Mouse (Mus musculus) embryonic facial prominence, embryonic 13.5 days (tissue): Measurements from ENCODE around the gene Nlgn1. TPM values are rescaled to one million over a fixed set of nuclear protein-coding genes. Genes with fewer than 3 reads are reported as not detected.

Experiments
- ATAC-seq: fragments of 200-750 bp; cut with Nextera tagmentation; 2 replicates; pipeline ENCODE4 v1.8.0; 2017; ENCODE audit warnings: low read depth; ENCODE audit not compliant: insufficient number of reproducible peaks, insufficient read depth, low FRiP score, low TSS enrichment
- H3K27ac ChIP-seq: fragments of 300-500 bp; sonication (generic); 2 replicates; pipeline ENCODE4 v1.5.1; 2015; ENCODE audit warnings: moderate library complexity, mild to moderate bottlenecking, inconsistent platforms
- H3K27me3 ChIP-seq: fragments of 300-500 bp; sonication (generic); 2 replicates; pipeline ENCODE4 v1.6.1; 2015; ENCODE audit warnings: mild to moderate bottlenecking, inconsistent platforms
- H3K36me3 ChIP-seq: fragments of 300-500 bp; sonication (generic); 2 replicates; pipeline ENCODE4 v1.6.1; 2015; ENCODE audit warnings: mild to moderate bottlenecking, inconsistent platforms
- H3K4me1 ChIP-seq: fragments of 300-500 bp; sonication (generic); 2 replicates; pipeline ENCODE4 v1.6.1; 2015; ENCODE audit warnings: inconsistent platforms
- H3K4me2 ChIP-seq: fragments of 300-500 bp; sonication (generic); 2 replicates; pipeline ENCODE4 v1.6.1; 2015; ENCODE audit warnings: moderate library complexity, mild to moderate bottlenecking, inconsistent platforms
- H3K4me3 ChIP-seq: fragments of 300-500 bp; sonication (generic); 2 replicates; pipeline ENCODE4 v1.5.1; 2015; ENCODE audit warnings: mild to moderate bottlenecking, inconsistent platforms
- H3K9ac ChIP-seq: fragments of 300-500 bp; sonication (generic); 2 replicates; pipeline ENCODE4 v1.6.1; 2015; ENCODE audit warnings: mild to moderate bottlenecking, inconsistent platforms
- H3K9me3 ChIP-seq: fragments of 300-500 bp; sonication (generic); 2 replicates; pipeline ENCODE4 v1.6.1; 2016; ENCODE audit warnings: inconsistent platforms
- WGBS: fragments of 180-500 bp; shearing (Covaris S2); methylation state at CpG from one replicate; pipeline ENCODE4 v1.1.7; 2015; ENCODE audit warnings: mixed read lengths; 5-methylcytosine and 5-hydroxymethylcytosine counted together
- polyA plus RNA-seq: library from polyadenylated mRNA; unstranded; fragments of >200 nt; fragmentation: Nextera tagmentation; extraction: Ambion mirVana; gene quantifications from 2 replicates; pipeline ENCODE4 v1.2.1, GENCODE M21; 2015

The Nlgn1 gene
- polyA plus RNA-seq, 1 experiment from 2014 or later: 2.7 TPM

DNA sequence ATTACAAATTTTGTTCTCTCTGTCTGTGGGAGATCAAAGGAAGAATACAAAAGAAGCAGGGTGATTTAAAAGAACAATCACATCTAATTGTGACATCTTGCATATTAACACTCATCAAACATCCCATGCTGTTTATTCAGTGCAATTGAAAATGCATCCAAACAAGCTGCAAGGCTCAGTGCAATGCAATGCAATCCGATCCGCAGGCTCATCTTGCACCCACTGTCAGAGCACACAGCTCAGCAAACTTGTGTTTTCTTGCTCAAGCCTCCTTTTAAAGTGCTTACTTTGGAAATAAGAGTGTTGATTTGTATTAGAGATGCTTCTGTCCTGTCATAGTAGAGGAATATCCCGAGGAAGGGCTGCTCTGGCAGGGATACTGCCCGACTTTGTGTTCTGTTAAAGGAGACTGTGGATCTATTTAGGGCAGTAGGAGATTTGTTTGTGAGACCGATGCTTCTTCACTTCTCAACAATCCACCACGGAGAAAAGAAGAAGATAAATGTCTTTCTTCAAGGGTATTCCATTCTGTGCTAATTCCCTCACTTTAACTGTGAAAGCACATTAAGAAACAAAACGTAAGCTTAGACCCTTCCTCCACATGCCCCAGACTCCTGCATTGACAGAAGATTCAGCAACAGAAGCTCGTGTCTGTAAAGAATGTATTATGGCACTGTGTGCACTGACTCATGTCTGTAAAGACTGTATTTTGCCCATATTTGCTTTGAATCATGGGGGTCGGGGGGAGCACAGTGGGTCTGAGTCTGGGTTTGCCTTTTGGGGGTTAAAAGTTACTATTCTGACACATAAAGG is 197.2 kb downstream of the Nlgn1 start:
- H3K27me3 ChIP-seq: no peaks in the 10 kb centered on the region
- H3K9me3 ChIP-seq: no peaks in the 10 kb centered on the region
- H3K27ac ChIP-seq: no peak overlapping the region
- H3K4me2 ChIP-seq: no peak overlapping the region
- no peak overlapping the region for H3K4me3 ChIP-seq
- no peak overlapping the region for H3K9ac ChIP-seq
- WGBS: 34% methylated on average over 9 of the region's 9 CpGs
- no peak for ATAC-seq
- no peaks in the 10 kb centered on the region for H3K36me3 ChIP-seq
- H3K4me1 ChIP-seq: 0 out of 2 replicates have a peak, but pooled peaks cover 6% of the 10 kb centered on the region

DNA sequence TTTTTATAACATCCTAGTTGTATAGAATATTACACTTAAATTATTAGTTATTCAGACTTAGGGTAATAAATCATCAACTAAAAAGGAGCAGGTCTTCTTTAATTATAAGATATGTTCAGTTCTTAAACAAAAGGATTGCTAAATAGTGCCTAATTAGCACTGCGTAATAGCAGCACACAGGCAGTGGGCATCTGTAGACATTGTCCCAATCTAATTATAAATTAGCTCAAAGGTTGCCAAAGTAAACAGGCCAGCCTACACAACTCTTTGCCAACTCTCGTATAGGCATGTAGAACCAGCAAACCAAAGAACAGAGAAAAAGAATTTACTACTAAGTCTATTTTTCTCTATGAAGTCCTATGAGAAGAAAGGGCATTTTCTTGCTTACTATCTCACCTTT is 201.3 kb downstream of the Nlgn1 start:
- Histone ChIP-seq H3K27ac (no peak overlapping the region), H3K9ac (no peak overlapping the region), H3K4me2 (no peak overlapping the region), H3K4me3 (no peak overlapping the region), H3K27me3 (no peaks in the 10 kb centered on the region), H3K36me3 (no peaks in the 10 kb centered on the region), H3K9me3 (no peaks in the 10 kb centered on the region), H3K4me1 (0 out of 2 replicates have a peak, but pooled peaks cover 6% of the 10 kb centered on the region)
- ATAC-seq: no peak
- 85% methylated on average over 2 of the region's 2 CpGs for WGBS

DNA sequence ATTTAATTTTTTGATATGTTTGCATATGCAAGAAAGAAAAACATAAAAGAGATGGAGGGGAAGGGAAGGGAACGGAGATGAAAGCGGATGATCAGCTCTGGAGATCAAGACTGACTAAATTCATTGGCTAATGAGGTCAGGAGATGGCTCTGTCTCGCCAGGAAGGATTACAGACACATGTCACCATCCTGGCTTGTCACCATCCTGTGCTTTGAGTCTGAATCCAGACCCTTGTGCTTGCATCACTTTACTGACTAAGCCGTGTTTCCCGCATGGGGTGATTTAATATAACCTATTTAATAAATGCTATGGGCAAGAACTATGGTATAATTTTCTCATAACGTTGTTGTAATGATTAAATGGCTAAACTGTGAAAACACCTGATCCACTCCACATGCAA is 202.8 kb downstream of the Nlgn1 start:
- 79% methylated on average over 6 of the region's 6 CpGs for WGBS
- Histone ChIP-seq H3K9me3 (no peaks in the 10 kb centered on the region), H3K36me3 (no peaks in the 10 kb centered on the region), H3K27ac (no peak overlapping the region), H3K4me1 (no peaks in the 10 kb centered on the region), H3K27me3 (no peaks in the 10 kb centered on the region), H3K4me2 (no peak overlapping the region), H3K4me3 (no peak overlapping the region), H3K9ac (no peak overlapping the region)
- ATAC-seq: no peak

DNA sequence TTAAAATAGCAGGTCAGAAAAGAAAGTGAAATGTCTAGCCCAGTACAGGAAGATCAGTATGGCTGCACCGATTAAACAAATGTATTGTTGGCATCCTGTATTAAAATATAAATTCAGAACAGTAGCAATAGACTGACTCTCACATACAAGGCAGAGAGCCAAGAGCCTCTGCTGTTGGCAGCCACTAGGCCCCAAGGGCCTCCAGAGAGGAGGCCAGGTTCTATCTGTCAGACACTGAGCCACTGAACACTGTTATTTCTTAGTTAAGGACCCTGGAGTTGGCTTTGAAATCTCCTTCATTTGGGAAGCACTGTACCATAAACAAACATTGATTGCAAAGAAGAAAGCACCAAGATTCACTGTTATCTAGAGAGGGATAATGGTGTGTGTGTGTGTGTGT is 215.2 kb downstream of the Nlgn1 start:
- Histone ChIP-seq H3K27ac (no peak overlapping the region), H3K27me3 (no peaks in the 10 kb centered on the region), H3K4me1 (no peaks in the 10 kb centered on the region), H3K4me2 (no peak overlapping the region), H3K36me3 (no peaks in the 10 kb centered on the region), H3K9ac (no peak overlapping the region), H3K9me3 (no peaks in the 10 kb centered on the region), H3K4me3 (no peak overlapping the region)
- WGBS: 88% methylated on average over 1 of the region's 1 CpGs
- no peak for ATAC-seq

DNA sequence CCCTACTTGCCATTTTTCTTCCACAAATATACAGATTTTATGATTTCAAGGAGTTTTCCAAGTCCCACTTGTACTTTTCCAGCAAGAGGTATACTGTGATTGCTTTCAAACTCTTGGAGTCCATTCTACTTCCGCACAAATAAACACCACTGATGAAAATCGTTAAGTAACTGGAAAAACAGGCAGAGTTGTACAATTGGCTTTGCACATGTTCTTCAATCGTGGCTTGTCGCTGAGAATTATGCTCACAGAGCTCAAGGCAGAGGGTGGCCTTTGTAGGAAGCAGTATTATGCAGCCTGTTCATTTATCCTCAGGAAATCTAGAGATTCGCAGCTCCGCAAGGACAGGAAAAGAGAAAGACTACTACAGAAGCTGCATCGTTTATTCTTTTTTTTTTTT is 225.9 kb downstream of the Nlgn1 start:
- Histone ChIP-seq H3K27ac (no peak overlapping the region), H3K27me3 (no peaks in the 10 kb centered on the region), H3K4me3 (no peak overlapping the region), H3K9me3 (no peaks in the 10 kb centered on the region), H3K4me1 (peaks cover 4% of the 10 kb centered on the region; the same call in 1 of the 2 replicates), H3K36me3 (no peaks in the 10 kb centered on the region), H3K4me2 (no peak overlapping the region), H3K9ac (no peak overlapping the region)
- WGBS: 76% methylated on average over 7 of the region's 7 CpGs
- no peak for ATAC-seq

DNA sequence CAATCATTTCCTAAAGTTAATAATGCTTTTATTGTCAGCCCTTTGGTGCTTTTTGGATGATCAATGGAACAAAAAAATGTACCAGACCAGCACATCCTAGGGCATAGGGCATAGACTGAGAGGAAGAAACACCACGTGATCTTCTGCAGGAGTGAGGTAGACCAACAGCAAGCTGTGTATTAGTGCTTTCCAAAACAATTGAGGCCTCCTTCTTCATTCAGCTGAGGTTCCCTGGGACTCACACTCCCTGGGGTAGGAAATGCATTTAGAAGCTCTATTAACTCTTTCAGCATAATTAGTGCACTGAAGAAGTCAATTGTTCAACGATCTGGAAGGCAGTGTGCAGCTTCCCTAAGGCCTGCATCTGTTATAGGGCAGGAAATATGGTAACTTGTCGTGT is 226.7 kb downstream of the Nlgn1 start:
- 32% methylated on average over 3 of the region's 3 CpGs for WGBS
- Histone ChIP-seq H3K4me3 (no peak overlapping the region), H3K27ac (no peak overlapping the region), H3K27me3 (no peaks in the 10 kb centered on the region), H3K4me1 (peaks cover 4% of the 10 kb centered on the region; the same call in 1 of the 2 replicates), H3K9me3 (no peaks in the 10 kb centered on the region), H3K9ac (no peak overlapping the region), H3K4me2 (no peak overlapping the region), H3K36me3 (no peaks in the 10 kb centered on the region)
- no peak for ATAC-seq

DNA sequence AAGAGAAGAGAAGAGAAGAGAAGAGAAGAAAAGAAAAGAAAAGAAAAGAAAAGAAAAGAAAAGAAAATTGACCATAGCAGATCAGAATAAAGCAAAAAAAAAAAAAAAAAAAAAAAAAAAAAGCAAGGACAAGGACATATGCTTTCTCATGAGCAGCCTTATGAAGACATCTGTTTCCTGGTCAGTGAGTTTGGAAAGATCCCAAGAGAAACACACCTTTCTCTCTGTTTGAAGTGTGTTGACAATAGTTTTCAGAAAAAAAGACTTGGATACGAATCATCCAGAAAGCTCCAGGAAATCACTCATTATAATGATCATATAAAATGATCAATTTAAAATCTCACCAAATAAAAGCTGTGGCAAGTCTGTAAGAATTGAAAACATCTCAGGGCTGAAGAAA is 230.0 kb downstream of the Nlgn1 start:
- H3K27ac ChIP-seq: no peak overlapping the region
- whole genome bisulfite sequencing: 67% methylated on average over 1 of the region's 1 CpGs
- H3K27me3 ChIP-seq: no peaks in the 10 kb centered on the region
- no peak for ATAC-seq
- no peaks in the 10 kb centered on the region for H3K36me3 ChIP-seq
- no peak overlapping the region for H3K4me3 ChIP-seq
- no peak overlapping the region for H3K9ac ChIP-seq
- peaks cover 4% of the 10 kb centered on the region; the same call in 1 of the 2 replicates for H3K4me1 ChIP-seq
- H3K9me3 ChIP-seq: no peaks in the 10 kb centered on the region
- no peak overlapping the region for H3K4me2 ChIP-seq

DNA sequence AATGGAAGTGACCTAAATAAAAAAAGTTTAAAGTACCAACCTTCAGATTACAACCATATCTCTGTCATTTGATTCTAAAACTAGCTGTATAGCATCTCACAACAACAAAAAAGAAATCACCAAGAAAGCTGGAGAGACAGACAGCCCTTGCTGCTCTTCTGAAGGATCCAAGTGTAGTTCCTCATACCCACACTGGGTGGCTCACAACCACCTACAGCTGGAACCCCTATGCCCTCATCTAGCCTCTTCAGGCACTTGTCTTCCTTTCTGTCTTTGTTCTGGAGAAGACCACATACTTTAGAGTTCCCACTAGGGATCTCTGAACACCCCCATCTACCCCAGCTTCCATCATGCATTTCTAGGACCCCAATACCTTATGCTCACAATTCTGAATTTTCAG is 236.7 kb downstream of the Nlgn1 start:
- Histone ChIP-seq H3K27me3 (no peaks in the 10 kb centered on the region), H3K4me3 (no peak overlapping the region), H3K36me3 (no peaks in the 10 kb centered on the region), H3K9me3 (no peaks in the 10 kb centered on the region), H3K27ac (no peak overlapping the region), H3K4me1 (no peaks in the 10 kb centered on the region), H3K9ac (no peak overlapping the region), H3K4me2 (no peak overlapping the region)
- ATAC-seq: no peak

DNA sequence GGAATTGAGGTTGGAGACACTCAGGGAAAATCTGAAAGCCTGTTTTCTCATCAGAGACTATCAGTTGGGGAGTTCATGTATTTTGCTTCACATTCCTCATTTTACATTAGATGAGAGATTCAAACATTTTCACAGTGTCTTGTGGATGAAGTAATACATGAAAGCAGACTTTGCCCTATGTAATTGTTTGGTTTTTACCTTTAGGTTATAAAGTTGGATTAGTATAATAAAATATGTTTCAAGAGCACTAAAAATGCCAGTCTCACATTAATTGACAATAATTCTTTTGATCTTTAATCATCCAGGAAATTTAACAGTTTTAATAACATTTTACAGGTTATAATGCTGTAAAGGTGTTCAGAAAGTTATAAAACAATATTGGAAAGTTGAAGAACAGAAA is 262.9 kb downstream of the Nlgn1 start:
- no peak overlapping the region for H3K4me3 ChIP-seq
- no peaks in the 10 kb centered on the region for H3K4me1 ChIP-seq
- no peak overlapping the region for H3K9ac ChIP-seq
- no peak for ATAC-seq
- H3K4me2 ChIP-seq: no peak overlapping the region
- H3K9me3 ChIP-seq: no peaks in the 10 kb centered on the region
- no peak overlapping the region for H3K27ac ChIP-seq
- no peaks in the 10 kb centered on the region for H3K27me3 ChIP-seq
- H3K36me3 ChIP-seq: no peaks in the 10 kb centered on the region

DNA sequence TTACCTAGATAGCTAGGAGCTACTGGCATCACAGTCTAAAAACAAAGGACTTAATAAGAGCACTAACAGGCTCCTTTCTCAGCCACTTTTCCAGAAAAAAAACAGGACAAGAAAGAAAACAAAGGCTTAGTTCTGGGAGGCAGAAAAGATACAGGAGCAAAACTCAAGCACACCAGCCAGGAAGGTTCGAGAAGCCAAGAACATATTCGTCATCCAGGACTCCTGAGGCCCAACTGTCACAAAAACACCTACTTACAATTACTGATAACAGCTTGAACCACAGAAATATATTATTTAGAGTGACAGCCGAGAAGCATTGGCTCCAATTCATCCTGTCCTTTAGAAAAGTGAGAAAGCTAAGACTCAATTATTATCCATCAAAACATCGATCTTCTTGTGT is 281.5 kb downstream of the Nlgn1 start:
- ATAC-seq: no peak
- Histone ChIP-seq H3K4me1 (no peaks in the 10 kb centered on the region), H3K9me3 (no peaks in the 10 kb centered on the region), H3K9ac (no peak overlapping the region), H3K27me3 (no peaks in the 10 kb centered on the region), H3K4me2 (no peak overlapping the region), H3K27ac (no peak overlapping the region), H3K36me3 (no peaks in the 10 kb centered on the region), H3K4me3 (no peak overlapping the region)
- 83% methylated on average over 4 of the region's 4 CpGs for WGBS

DNA sequence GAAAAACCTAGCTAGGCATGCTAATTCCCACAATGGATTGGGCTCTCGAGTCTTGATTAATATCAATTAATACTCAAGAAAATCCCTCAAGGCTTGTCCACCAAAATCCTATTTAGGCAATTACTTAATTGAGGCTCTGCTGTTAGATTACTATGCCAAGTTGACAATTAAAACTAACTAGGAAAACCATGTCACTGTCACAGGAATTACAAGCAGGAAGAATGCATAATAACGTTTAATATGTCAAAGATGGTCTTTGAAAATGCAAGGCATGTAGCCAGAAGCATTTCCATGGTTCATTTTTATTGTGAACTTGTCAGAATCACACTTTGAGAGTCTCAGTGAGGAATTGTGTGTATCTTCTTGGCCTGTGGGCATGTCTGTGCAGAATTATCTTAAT is 289.3 kb downstream of the Nlgn1 start:
- no peaks in the 10 kb centered on the region for H3K4me1 ChIP-seq
- 43% methylated on average over 2 of the region's 2 CpGs for WGBS
- H3K36me3 ChIP-seq: no peaks in the 10 kb centered on the region
- no peaks in the 10 kb centered on the region for H3K9me3 ChIP-seq
- ATAC-seq: no peak
- no peaks in the 10 kb centered on the region for H3K27me3 ChIP-seq
- no peak overlapping the region for H3K4me3 ChIP-seq
- H3K9ac ChIP-seq: no peak overlapping the region
- H3K4me2 ChIP-seq: no peak overlapping the region
- no peak overlapping the region for H3K27ac ChIP-seq

DNA sequence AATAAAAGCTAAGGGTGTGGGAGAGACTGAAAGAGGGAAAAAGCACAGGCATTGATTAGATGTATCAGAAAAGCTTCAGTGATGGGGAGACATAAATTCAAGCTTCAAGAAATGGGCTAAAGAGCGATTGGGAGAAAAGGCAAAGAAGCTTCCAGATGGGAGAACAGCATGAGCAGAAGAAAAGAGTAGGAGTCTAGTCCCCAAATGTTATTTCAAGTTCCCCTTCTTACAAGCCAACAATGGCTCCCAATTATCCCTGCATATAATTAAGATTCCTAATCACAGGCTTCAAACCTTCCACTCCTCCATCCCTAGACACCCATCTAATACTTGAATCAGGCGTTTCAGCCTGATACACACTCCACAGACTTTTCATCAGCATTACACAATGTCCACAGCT is 292.6 kb downstream of the Nlgn1 start:
- Histone ChIP-seq H3K4me1 (no peaks in the 10 kb centered on the region), H3K27ac (no peak overlapping the region), H3K9ac (no peak overlapping the region), H3K36me3 (no peaks in the 10 kb centered on the region), H3K4me3 (no peak overlapping the region), H3K27me3 (no peaks in the 10 kb centered on the region), H3K9me3 (no peaks in the 10 kb centered on the region), H3K4me2 (no peak overlapping the region)
- 83% methylated on average over 2 of the region's 2 CpGs for WGBS
- no peak for ATAC-seq
